Mouse (Mus musculus): ENCODE measurements around the gene Calhm6. TPM values are rescaled to one million over a fixed set of nuclear protein-coding genes. Genes with fewer than 3 reads are reported as not detected.

Gene Calhm6
- polyA plus RNA-seq, 1 experiment from 2014 or later = 0.42 TPM

DNA sequence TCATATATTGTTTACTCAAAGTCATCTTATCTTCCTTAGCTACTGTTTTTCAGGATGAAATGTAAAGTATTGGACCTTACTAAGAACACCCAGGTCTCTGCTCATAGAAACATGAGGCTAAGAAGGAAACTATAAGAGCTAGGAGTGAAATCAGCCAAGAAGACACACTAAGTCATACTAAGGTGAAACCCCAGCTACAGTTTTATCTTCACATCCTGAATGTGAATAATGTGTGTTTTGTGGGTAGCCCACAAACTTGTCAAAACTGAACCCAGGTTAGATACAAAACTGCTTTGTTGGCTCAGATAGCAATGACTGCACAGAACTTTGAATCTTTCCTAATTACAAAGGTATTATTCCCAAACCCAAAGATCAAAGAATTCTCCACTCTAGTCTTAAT lies 10.0 kb downstream of the Calhm6 start:
- Histone ChIP-seq H3K27ac (ENCODE audit: low read depth, low read length) (no peak overlapping the region), H3K4me1 (replicated peaks; ENCODE audit: control insufficient read depth, insufficient read depth, low read length) (no peaks in the 10 kb centered on the region), H3K9me3 (ENCODE audit: control insufficient read depth, low read length) (no peaks in the 10 kb centered on the region), H3K27me3 (ENCODE audit: control insufficient read depth, insufficient read depth, low read length) (no peaks in the 10 kb centered on the region), H3K36me3 (ENCODE audit: control insufficient read depth, insufficient read depth, low read length) (no peaks in the 10 kb centered on the region), H3K4me3 (ENCODE audit: low read depth, low read length) (no peak overlapping the region), H3K4me2 (replicated peaks; ENCODE audit: low read depth, low read length) (no peak overlapping the region), H3K9ac (ENCODE audit: low read depth, low read length) (no peak overlapping the region)
- DNase-seq (ENCODE audit: low spot score) = no peak
- ATAC-seq (ENCODE audit: low FRiP score) = no peak

DNA sequence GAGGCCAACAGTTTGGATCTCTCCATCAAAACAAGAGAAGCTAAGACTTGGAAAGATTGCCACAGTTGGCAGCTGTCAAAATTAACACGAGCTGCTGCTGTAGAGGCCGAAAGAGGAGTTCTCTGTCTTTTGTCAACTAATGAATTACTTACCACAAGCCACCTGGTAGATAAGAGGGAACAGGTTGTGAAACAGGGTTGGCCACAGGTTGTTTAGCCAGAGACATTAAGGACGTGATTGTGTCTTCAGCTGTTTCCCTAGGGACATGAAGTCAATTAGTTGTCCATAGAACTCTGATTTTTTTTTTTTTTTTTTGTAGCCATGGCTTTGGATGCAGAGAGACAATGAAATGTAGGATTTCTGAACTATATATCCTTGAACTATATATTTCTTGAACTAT lies 10.7 kb downstream of the Calhm6 start:
- H3K9me3 ChIP-seq (ENCODE audit: control insufficient read depth, low read length) = no peaks in the 10 kb centered on the region
- DNase-seq (ENCODE audit: low spot score) (no peak), ATAC-seq (ENCODE audit: low FRiP score) (no peak)
- H3K27me3 ChIP-seq (ENCODE audit: control insufficient read depth, insufficient read depth, low read length) = no peaks in the 10 kb centered on the region
- H3K27ac ChIP-seq (ENCODE audit: low read depth, low read length) = no peak overlapping the region
- no peaks in the 10 kb centered on the region for H3K4me1 ChIP-seq (replicated peaks; ENCODE audit: control insufficient read depth, insufficient read depth, low read length)
- H3K4me3 ChIP-seq (ENCODE audit: low read depth, low read length) = no peak overlapping the region
- WGBS = 70% methylated on average over 3 of the region's 3 CpGs
- H3K9ac ChIP-seq (ENCODE audit: low read depth, low read length) = no peak overlapping the region
- no peaks in the 10 kb centered on the region for H3K36me3 ChIP-seq (ENCODE audit: control insufficient read depth, insufficient read depth, low read length)
- no peak overlapping the region for H3K4me2 ChIP-seq (replicated peaks; ENCODE audit: low read depth, low read length)

DNA sequence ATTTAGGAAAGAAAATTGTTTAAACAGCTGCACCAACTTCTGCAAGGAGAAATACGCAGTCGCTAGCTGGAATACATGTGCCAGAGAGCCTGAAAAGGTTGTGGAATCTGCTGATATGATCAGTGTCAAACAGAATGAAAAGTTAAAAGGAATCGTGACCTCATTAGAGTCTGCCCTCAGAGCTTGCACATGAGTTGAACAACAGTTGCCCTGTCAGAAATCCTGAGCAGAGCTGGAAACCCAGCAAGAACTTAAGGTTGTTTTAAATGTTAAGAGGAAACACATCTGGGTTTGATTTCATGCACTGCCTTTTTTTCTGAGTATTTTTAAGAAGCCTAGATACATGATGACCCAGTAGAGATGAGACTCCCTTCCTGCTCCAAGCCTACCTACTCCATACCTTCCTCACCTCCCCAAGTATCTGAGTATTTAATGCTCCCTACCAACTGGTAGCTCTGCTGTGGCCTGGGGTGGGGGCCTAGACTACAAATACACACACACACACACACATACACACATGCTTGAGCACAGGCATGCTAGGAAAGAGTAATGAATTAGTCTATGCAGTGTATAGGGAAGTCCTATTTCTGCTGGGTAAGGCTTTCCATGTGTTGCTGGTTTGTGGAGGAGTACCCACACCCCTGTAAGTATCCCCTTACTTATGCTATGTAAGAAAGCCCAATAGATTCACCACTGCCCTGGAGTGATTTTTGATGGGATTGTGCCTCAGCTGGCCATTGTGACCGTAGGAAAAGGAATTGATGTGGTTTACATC lies 15.6 kb downstream of the Calhm6 start:
- Histone ChIP-seq H3K9ac (ENCODE audit: low read depth, low read length) (no peak overlapping the region), H3K4me1 (replicated peaks; ENCODE audit: control insufficient read depth, insufficient read depth, low read length) (no peaks in the 10 kb centered on the region), H3K4me2 (replicated peaks; ENCODE audit: low read depth, low read length) (no peak overlapping the region), H3K9me3 (ENCODE audit: control insufficient read depth, low read length) (no peaks in the 10 kb centered on the region), H3K27me3 (ENCODE audit: control insufficient read depth, insufficient read depth, low read length) (no peaks in the 10 kb centered on the region), H3K4me3 (ENCODE audit: low read depth, low read length) (no peak overlapping the region), H3K27ac (ENCODE audit: low read depth, low read length) (no peak overlapping the region), H3K36me3 (ENCODE audit: control insufficient read depth, insufficient read depth, low read length) (no peaks in the 10 kb centered on the region)
- DNase-seq (ENCODE audit: low spot score) = no peak
- ATAC-seq (ENCODE audit: low FRiP score) = no peak
- 67% methylated on average over 4 of the region's 4 CpGs for WGBS

DNA sequence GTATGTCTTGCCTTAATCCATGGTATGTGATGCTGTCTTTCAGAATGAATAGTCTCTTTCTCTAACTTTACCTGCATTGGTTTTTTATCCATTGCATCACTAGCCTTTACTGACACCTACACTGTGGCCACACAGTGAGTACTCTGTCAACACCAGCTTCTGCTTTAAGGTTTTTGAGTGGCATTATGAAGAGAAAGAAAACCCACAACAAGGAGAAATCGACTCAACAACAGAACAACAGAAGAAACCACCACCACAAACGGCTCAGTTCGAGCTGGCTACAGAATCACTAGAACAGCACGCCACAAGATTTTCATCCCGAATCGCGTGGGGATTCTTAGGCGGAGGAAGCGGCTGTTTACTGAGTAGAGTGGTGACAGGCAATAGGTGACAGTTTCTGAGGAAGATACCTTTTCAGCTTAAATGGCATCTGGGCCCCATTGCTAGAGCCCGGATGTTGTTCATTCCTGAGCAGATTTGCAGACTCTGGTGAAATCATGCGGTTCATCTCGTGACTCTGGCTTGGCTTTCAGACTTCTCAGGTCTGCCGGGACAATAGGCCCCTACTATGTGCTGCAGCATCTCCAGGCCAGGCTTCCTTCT lies 16.8 kb downstream of the Calhm6 start:
- no peaks in the 10 kb centered on the region for H3K36me3 ChIP-seq (ENCODE audit: control insufficient read depth, insufficient read depth, low read length)
- H3K27ac ChIP-seq (ENCODE audit: low read depth, low read length) = no peak overlapping the region
- 84% methylated on average over 13 of the region's 13 CpGs for WGBS
- DNase-seq (ENCODE audit: low spot score) (no peak), ATAC-seq (ENCODE audit: low FRiP score) (no peak)
- no peak overlapping the region for H3K4me2 ChIP-seq (replicated peaks; ENCODE audit: low read depth, low read length)
- no peak overlapping the region for H3K9ac ChIP-seq (ENCODE audit: low read depth, low read length)
- H3K4me3 ChIP-seq (ENCODE audit: low read depth, low read length) = no peak overlapping the region
- H3K27me3 ChIP-seq (ENCODE audit: control insufficient read depth, insufficient read depth, low read length) = no peaks in the 10 kb centered on the region
- H3K9me3 ChIP-seq (ENCODE audit: control insufficient read depth, low read length) = no peaks in the 10 kb centered on the region
- no peaks in the 10 kb centered on the region for H3K4me1 ChIP-seq (replicated peaks; ENCODE audit: control insufficient read depth, insufficient read depth, low read length)

DNA sequence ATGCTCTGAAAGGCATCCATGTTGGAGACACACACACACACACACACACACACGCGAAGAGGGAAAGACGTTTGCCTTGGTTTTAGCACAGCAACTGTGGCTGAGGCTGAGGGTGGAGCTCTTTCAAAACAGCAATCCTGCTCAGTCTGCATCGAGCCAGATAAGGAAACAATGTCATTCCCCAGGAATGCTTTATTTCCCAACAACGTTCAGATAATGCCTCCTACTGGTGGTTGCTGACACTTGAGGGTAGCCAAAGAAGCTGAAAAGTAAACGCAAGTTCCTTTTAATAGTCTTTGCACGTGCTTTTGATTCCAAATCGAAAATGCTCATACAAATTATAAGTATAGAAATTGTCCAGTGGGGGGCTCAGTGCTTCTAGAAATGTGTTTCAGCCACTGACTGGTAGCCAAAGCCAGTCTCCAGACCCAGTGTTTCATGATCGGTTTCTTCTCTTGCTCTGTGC lies 31.3 kb downstream of the Calhm6 start, which contains the start of gene Calhm5:
Gene Calhm5 (minus strand): TSS at position 102 of the 466 bp plus-strand sequence.
- Histone ChIP-seq H3K4me3 (ENCODE audit: low read depth, low read length) (no peak within 1 kb of the TSS), H3K36me3 (ENCODE audit: control insufficient read depth, insufficient read depth, low read length) (no peaks in the 10 kb centered on the region), H3K27ac (ENCODE audit: low read depth, low read length) (no peak within 1 kb of the TSS), H3K4me2 (replicated peaks; ENCODE audit: low read depth, low read length) (no peak within 1 kb of the TSS; the same call in 1 of the 2 replicates), H3K9ac (ENCODE audit: low read depth, low read length) (no peak within 1 kb of the TSS), H3K4me1 (replicated peaks; ENCODE audit: control insufficient read depth, insufficient read depth, low read length) (no peaks in the 10 kb centered on the region), H3K9me3 (ENCODE audit: control insufficient read depth, low read length) (no peaks in the 10 kb centered on the region), H3K27me3 (ENCODE audit: control insufficient read depth, insufficient read depth, low read length) (no peaks in the 10 kb centered on the region)
- ATAC-seq (ENCODE audit: low FRiP score) (no peak), DNase-seq (ENCODE audit: low spot score) (peak; percentile 35)
- 34% methylated on average over 9 of the region's 9 CpGs for WGBS

DNA sequence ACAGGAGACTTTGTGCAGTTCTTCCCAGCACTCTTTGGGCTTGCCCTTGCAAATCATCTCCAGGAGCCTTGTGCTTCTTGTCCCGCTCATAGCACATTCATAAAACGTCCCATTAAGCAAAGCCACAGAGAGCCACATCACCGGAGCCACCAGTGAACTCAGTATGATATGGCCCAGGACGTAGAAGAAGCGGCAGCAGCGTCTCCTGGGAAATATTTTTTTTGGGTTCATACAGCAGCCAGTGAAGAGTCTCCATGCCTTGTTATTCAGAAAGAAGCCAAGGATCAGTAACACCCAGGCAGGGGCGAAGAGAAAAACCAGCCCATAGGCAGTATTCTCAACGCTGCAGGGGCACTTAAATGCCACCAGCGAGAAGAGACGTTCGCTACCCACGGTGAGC lies 31.8 kb downstream of the Calhm6 start:
- H3K9ac ChIP-seq (ENCODE audit: low read depth, low read length) = no peak overlapping the region
- no peak overlapping the region; the same call in 1 of the 2 replicates for H3K4me2 ChIP-seq (replicated peaks; ENCODE audit: low read depth, low read length)
- no peak overlapping the region for H3K4me3 ChIP-seq (ENCODE audit: low read depth, low read length)
- no peak for DNase-seq (ENCODE audit: low spot score)
- H3K27ac ChIP-seq (ENCODE audit: low read depth, low read length) = no peak overlapping the region
- H3K27me3 ChIP-seq (ENCODE audit: control insufficient read depth, insufficient read depth, low read length) = no peaks in the 10 kb centered on the region
- no peak for ATAC-seq (ENCODE audit: low FRiP score)
- no peaks in the 10 kb centered on the region for H3K4me1 ChIP-seq (replicated peaks; ENCODE audit: control insufficient read depth, insufficient read depth, low read length)
- H3K36me3 ChIP-seq (ENCODE audit: control insufficient read depth, insufficient read depth, low read length) = no peaks in the 10 kb centered on the region
- H3K9me3 ChIP-seq (ENCODE audit: control insufficient read depth, low read length) = no peaks in the 10 kb centered on the region
- WGBS = 72% methylated on average over 12 of the region's 12 CpGs

DNA sequence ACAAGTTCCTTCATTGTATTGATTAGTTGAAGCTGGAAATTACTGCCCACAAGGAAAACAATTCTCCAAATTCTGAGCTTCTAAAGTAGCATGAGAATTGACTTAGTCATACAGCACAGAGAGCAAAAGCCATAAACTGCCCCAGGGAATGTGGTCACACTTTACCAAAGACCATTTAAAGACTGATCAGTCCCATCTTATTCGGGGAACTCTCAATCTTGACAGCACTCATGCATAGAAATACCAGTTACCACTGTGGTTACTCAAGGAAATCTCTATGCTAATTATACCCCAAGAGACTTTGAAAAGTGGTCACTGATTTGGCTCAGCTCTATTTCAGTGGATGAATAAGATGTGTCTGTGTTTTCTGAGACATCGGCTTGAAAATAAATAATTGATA lies 32.6 kb downstream of the Calhm6 start:
- Histone ChIP-seq H3K4me2 (replicated peaks; ENCODE audit: low read depth, low read length) (no peak overlapping the region), H3K4me3 (ENCODE audit: low read depth, low read length) (no peak overlapping the region), H3K9me3 (ENCODE audit: control insufficient read depth, low read length) (no peaks in the 10 kb centered on the region), H3K36me3 (ENCODE audit: control insufficient read depth, insufficient read depth, low read length) (no peaks in the 10 kb centered on the region), H3K4me1 (replicated peaks; ENCODE audit: control insufficient read depth, insufficient read depth, low read length) (no peaks in the 10 kb centered on the region), H3K9ac (ENCODE audit: low read depth, low read length) (no peak overlapping the region), H3K27ac (ENCODE audit: low read depth, low read length) (no peak overlapping the region), H3K27me3 (ENCODE audit: control insufficient read depth, insufficient read depth, low read length) (no peaks in the 10 kb centered on the region)
- no peak for ATAC-seq (ENCODE audit: low FRiP score)
- DNase-seq (ENCODE audit: low spot score) = no peak
- 76% methylated on average over 2 of the region's 2 CpGs for WGBS

DNA sequence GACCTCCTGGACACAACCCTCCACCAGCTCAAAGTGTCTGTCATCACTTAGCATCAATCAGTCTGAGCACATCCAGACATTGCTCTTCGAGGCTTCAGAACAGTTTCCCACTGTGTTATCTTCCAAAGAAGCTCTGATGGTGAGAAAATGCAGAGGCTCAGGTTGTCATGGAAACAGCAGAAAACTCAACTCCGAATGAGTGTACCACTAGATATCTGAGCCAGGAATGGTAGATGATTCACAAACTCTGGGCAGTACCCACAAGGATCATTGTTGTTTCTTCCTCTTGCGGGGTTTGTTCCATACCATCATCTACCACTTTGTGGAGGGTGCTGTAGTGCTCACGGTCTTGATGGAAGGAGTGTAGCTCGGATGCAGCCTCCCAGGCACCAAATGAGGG lies 35.9 kb downstream of the Calhm6 start:
- Histone ChIP-seq H3K4me3 (ENCODE audit: low read depth, low read length) (no peak overlapping the region), H3K9me3 (ENCODE audit: control insufficient read depth, low read length) (no peaks in the 10 kb centered on the region), H3K4me2 (replicated peaks; ENCODE audit: low read depth, low read length) (no peak overlapping the region), H3K9ac (ENCODE audit: low read depth, low read length) (no peak overlapping the region), H3K27ac (ENCODE audit: low read depth, low read length) (no peak overlapping the region), H3K27me3 (ENCODE audit: control insufficient read depth, insufficient read depth, low read length) (no peaks in the 10 kb centered on the region), H3K36me3 (ENCODE audit: control insufficient read depth, insufficient read depth, low read length) (no peaks in the 10 kb centered on the region), H3K4me1 (replicated peaks; ENCODE audit: control insufficient read depth, insufficient read depth, low read length) (no peaks in the 10 kb centered on the region)
- DNase-seq (ENCODE audit: low spot score) = no peak
- no peak for ATAC-seq (ENCODE audit: low FRiP score)
- 68% methylated on average over 5 of the region's 5 CpGs for WGBS

DNA sequence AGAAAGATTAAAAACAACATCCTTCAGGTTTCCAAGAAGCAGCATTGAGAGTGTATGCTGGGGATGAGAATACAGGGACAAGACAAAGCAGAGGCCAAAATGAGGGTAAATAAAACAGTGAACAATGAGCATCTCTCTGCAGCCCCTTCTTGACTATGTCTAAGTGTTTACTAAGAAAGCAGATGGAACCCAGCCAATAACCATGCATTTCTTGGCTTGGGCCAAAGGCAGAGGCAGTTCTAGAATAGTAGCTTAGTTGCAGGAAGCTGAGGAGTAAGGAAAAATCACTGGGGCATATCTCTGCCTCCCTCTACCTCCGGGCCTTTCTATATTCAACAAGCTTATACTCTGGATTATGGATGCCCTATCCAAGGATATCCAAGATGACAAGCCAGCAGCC lies 37.3 kb downstream of the Calhm6 start:
- no peak overlapping the region for H3K27ac ChIP-seq (ENCODE audit: low read depth, low read length)
- no peaks in the 10 kb centered on the region for H3K9me3 ChIP-seq (ENCODE audit: control insufficient read depth, low read length)
- H3K4me2 ChIP-seq (replicated peaks; ENCODE audit: low read depth, low read length) = no peak overlapping the region
- WGBS = 85% methylated on average over 1 of the region's 1 CpGs
- H3K27me3 ChIP-seq (ENCODE audit: control insufficient read depth, insufficient read depth, low read length) = no peaks in the 10 kb centered on the region
- no peaks in the 10 kb centered on the region for H3K4me1 ChIP-seq (replicated peaks; ENCODE audit: control insufficient read depth, insufficient read depth, low read length)
- H3K36me3 ChIP-seq (ENCODE audit: control insufficient read depth, insufficient read depth, low read length) = no peaks in the 10 kb centered on the region
- DNase-seq (ENCODE audit: low spot score) = no peak
- no peak overlapping the region for H3K9ac ChIP-seq (ENCODE audit: low read depth, low read length)
- no peak for ATAC-seq (ENCODE audit: low FRiP score)
- H3K4me3 ChIP-seq (ENCODE audit: low read depth, low read length) = no peak overlapping the region
